Mouse (Mus musculus) C2C12 (cell line): ENCODE results near the gene Hck. TPM values are rescaled to one million over a fixed set of nuclear protein-coding genes. Genes with fewer than 3 reads are reported as not detected.

Source experiments
- H3K27me3 ChIP-seq: one replicate; pipeline ENCODE4 v1.6.1; 2011; ENCODE audit not compliant: control insufficient read depth, insufficient read depth, insufficient read length
- H3K36me3 ChIP-seq: one replicate; pipeline ENCODE4 v1.6.1; 2011; ENCODE audit not compliant: control insufficient read depth, insufficient read depth
- H3K4me3 ChIP-seq: one replicate; pipeline ENCODE4 v1.5.1; 2011; ENCODE audit warnings: mild to moderate bottlenecking, control low read depth; ENCODE audit not compliant: poor library complexity, insufficient read depth, severe bottlenecking
- H3K79me2 ChIP-seq: one replicate; pipeline ENCODE4 v1.6.1; 2011; ENCODE audit not compliant: control insufficient read depth, insufficient read depth
- H3K79me3 ChIP-seq: one replicate; pipeline ENCODE4 v1.6.1; 2011; ENCODE audit warnings: low read depth, control low read depth
- H3ac ChIP-seq: one replicate; pipeline ENCODE3; 2011; ENCODE audit warnings: low read depth; ENCODE audit not compliant: control insufficient read depth, insufficient read length
- CEBPB ChIP-seq: IDR thresholded peaks from one replicate; pipeline ENCODE4 v1.6.1; 2011; ENCODE audit warnings: low read depth, mild to moderate bottlenecking, control low read depth, moderate library complexity
- CTCF ChIP-seq: IDR thresholded peaks from one replicate; pipeline ENCODE4 v1.5.1; 2011; ENCODE audit not compliant: control insufficient read depth, insufficient read depth, insufficient read length
- FOSL1 ChIP-seq: IDR thresholded peaks from one replicate; pipeline ENCODE4 v1.8.0; 2011; ENCODE audit warnings: mild to moderate bottlenecking, low read length; ENCODE audit not compliant: poor library complexity, insufficient read depth, severe bottlenecking
- MAX ChIP-seq: IDR thresholded peaks from one replicate; pipeline ENCODE4 v1.6.1; 2011; ENCODE audit warnings: mild to moderate bottlenecking, control low read depth
- MYOD1 ChIP-seq: IDR thresholded peaks from one replicate; pipeline ENCODE4 v1.6.1; 2011; ENCODE audit warnings: low read depth; ENCODE audit not compliant: control insufficient read depth, insufficient read length
- MYOG ChIP-seq: IDR thresholded peaks from one replicate; pipeline ENCODE4 v1.6.1; 2011; ENCODE audit not compliant: control insufficient read depth, insufficient read length; ENCODE audit errors: extremely low read depth
- USF1 ChIP-seq: IDR thresholded peaks from one replicate; pipeline ENCODE4 v1.6.1; 2011; ENCODE audit warnings: low read depth, mild to moderate bottlenecking, control low read depth, moderate library complexity
- polyA plus RNA-seq: library from polyadenylated mRNA; unstranded; fragments of >200 nt; fragmentation: generic; extraction: Trizol; gene quantifications from one replicate; pipeline ENCODE4 v1.2.1, GENCODE M21; 2012; ENCODE audit warnings: missing spikeins

Gene Hck
- polyA plus RNA-seq, 1 experiment = 0.32 TPM

DNA sequence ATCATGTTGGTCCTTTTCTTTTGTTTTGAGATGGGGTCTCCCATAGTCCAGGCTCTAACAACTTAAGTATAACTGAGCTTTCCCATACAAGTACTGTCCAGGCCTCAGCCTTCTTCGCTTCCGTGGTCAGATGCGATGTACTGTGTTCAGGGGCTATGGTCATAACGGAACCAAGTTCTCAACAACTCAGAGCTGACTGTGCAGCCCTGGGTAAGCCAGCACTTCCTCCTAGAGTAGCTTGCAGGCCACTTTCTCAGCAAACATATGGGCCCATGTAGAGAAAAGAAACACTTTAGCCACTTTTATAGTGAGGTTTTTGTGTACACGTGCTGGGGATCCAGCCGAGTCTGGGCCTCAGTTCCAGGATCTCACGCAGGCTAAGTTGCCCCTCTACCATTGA lies 14.4 kb downstream of the Hck start:
- TF ChIP-seq CTCF = no peak
- no peak for TF ChIP-seq MYOD1
- TF ChIP-seq MAX = no peak
- no peak for TF ChIP-seq CEBPB
- no peak for TF ChIP-seq MYOG
- TF ChIP-seq FOSL1 = no peak
- no peak for TF ChIP-seq USF1
- Histone ChIP-seq H3K36me3 (no peaks in the 10 kb centered on the region), H3K79me3 (no peaks in the 10 kb centered on the region), H3ac (no peak overlapping the region), H3K27me3 (peaks cover 4% of the 10 kb centered on the region), H3K79me2 (no peaks in the 10 kb centered on the region), H3K4me3 (no peak overlapping the region)

DNA sequence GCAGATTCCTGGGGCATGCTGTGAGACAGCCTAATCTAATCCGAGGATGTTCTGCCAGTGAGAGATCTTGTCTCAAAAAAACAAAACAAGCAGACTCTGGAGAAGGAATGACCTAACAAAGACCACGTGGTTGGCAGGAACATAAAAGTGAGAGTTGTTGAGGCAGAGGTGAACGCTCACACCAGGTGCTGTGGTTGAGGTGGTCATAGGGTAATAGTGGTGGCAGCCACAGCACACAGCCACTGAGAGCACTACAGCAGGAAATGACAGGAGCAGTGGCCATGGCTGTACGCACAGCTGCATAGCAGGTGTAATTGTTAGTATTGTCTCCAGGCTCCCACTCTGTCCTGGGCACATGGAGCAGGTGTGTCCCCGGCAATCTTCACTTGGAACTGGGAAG lies 17.6 kb downstream of the Hck start:
- no peak overlapping the region for H3K4me3 ChIP-seq
- H3K27me3 ChIP-seq = peaks cover 4% of the 10 kb centered on the region
- no peaks in the 10 kb centered on the region for H3K36me3 ChIP-seq
- no peaks in the 10 kb centered on the region for H3K79me2 ChIP-seq
- H3ac ChIP-seq = no peak overlapping the region
- TF ChIP-seq USF1 (peak; percentile 7), MYOD1 (peak; percentile 60), CEBPB (no peak)
- H3K79me3 ChIP-seq = no peaks in the 10 kb centered on the region

DNA sequence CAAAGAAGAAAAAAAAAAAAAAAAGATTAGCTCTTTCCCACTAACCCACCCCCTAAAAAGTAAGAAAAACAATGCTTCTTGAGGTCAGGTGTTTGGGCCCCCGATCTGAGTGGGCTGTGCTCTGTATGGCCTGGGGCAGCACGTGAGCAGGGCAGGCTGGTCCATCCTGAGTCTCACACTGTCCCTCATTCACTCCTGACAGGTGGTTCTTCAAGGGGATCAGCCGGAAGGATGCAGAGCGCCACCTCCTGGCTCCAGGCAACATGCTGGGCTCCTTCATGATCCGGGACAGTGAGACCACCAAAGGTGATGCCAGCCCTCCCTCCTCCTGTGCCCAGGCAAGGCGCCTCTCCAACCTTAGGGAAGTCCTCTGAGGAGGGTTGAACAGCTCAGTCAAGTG lies 22.8 kb downstream of the Hck start:
- TF ChIP-seq CTCF = peak; percentile 40
- TF ChIP-seq FOSL1 = no peak
- Histone ChIP-seq H3K79me3 (no peaks in the 10 kb centered on the region), H3K79me2 (no peaks in the 10 kb centered on the region), H3K36me3 (no peaks in the 10 kb centered on the region), H3ac (no peak overlapping the region), H3K4me3 (no peak overlapping the region), H3K27me3 (peaks cover 8% of the 10 kb centered on the region)

GRCm38 (mm10) chr2:153134237-153134636 lies 26.0 kb downstream of the Hck start:
- Histone ChIP-seq H3K79me3 (no peaks in the 10 kb centered on the region), H3K79me2 (no peaks in the 10 kb centered on the region), H3ac (no peak overlapping the region), H3K4me3 (no peak overlapping the region), H3K36me3 (no peaks in the 10 kb centered on the region), H3K27me3 (peaks cover 14% of the 10 kb centered on the region)
- no peak for TF ChIP-seq CTCF
- no peak for TF ChIP-seq FOSL1
- no peak for TF ChIP-seq MAX
- TF ChIP-seq CEBPB = no peak
- no peak for TF ChIP-seq MYOD1
- no peak for TF ChIP-seq USF1
- no peak for TF ChIP-seq MYOG

GRCm38 (mm10) chr2:153136211-153136610 lies 27.9 kb downstream of the Hck start:
- Histone ChIP-seq H3K36me3 (no peaks in the 10 kb centered on the region), H3K79me2 (no peaks in the 10 kb centered on the region), H3ac (no peak overlapping the region), H3K27me3 (peaks cover 14% of the 10 kb centered on the region), H3K4me3 (no peak overlapping the region), H3K79me3 (no peaks in the 10 kb centered on the region)
- TF ChIP-seq CEBPB (no peak), MYOD1 (no peak), MAX (no peak), CTCF (no peak), FOSL1 (no peak), MYOG (no peak), USF1 (no peak)

DNA sequence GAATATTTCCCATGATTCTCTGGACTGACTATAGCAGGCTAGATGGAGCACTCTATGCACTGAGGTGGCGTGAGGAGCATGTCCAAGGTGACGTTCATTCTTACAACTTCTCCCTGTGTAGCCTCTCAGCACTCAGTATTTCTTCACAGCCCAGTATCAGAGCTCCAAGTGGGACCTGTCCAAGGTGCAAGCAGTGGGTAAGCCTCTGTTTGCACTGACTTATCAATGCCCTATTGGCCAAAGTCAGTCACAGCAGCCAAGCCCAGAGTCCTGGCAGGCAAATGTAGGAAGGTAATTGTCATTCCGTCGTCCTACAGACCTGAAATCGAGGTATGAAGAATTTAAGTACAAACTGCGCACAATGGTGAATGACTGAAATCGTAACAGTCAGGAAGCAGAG lies 30.9 kb downstream of the Hck start:
- Histone ChIP-seq H3K4me3 (no peak overlapping the region), H3K27me3 (peaks cover 10% of the 10 kb centered on the region), H3ac (no peak overlapping the region), H3K79me2 (no peaks in the 10 kb centered on the region), H3K36me3 (no peaks in the 10 kb centered on the region), H3K79me3 (no peaks in the 10 kb centered on the region)
- TF ChIP-seq MYOD1 = no peak
- TF ChIP-seq USF1 = no peak
- TF ChIP-seq CEBPB = no peak
- no peak for TF ChIP-seq MYOG
- no peak for TF ChIP-seq MAX
